ENCODE assay signal across 28 mouse cellular contexts in the genomic region with DNA sequence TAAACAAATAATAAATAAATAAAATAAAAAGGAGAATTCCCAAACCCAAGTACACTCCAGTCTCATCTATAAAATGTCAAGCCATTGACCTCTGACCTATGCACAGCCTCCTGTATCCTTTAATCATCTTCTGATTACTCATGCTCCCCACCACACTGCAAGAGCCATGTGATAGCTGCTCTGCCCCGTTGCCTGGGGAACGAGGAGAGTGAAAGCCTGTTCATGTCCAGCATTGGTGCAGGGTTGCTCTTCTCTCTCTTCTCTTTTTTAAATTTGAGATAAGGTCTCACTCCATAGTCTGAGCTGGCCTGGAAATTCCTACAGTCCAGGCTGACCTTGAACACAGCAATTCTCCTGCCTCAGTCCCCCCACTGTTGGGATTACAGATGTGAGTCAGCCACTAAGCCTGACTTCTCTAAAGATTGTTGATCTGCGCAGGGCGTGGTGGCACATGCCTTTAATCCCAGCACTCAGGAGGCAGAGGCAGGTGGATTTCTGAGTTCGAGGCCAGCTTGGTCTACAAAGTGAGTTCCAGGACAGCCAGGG. TPM values are rescaled to one million over a fixed set of nuclear protein-coding genes. Genes with fewer than 3 reads are reported as not detected.
DNase-seq lines count a peak whose midpoint lies in the region; ATAC-seq lines count a peak whose summit lies in the region.
"Had no signal": no experiment of that assay in that cellular context is flagged by ENCODE, and none has a peak within 500 bp of the region (broad histone marks: within the 10 kb centered on the region; RNA-seq: fewer than 3 reads in every experiment).

No protein-coding gene starts in this region.

- ATAC-seq in midbrain, embryonic 11.5 days (ENCODE audit: low FRiP score): no peak
- no peak for ATAC-seq in midbrain, embryonic 13.5 days
- ATAC-seq in activated CD4-positive, CD25-positive, alpha-beta regulatory T cell, adult 4 months: no peak
- ATAC-seq: forebrain, embryonic 14.5 days; hindbrain, postnatal 0 days; intestine, postnatal 0 days had no signal

- H3K27me3 ChIP-seq in midbrain, embryonic 11.5 days (ENCODE audit: control insufficient read depth, insufficient read depth, low read length): no peaks in the 10 kb centered on the region
- H3K27me3 ChIP-seq in midbrain, embryonic 13.5 days: no peaks in the 10 kb centered on the region
- H3K27me3 ChIP-seq: embryonic facial prominence, embryonic 15.5 days; kidney, embryonic 15.5 days; limb, embryonic 15.5 days had no signal

- H3K4me1 ChIP-seq in midbrain, embryonic 11.5 days (ENCODE audit: control insufficient read depth, insufficient read depth, low read length): 0 out of 2 replicates have a peak, but pooled peaks cover 3% of the 10 kb centered on the region
- H3K4me1 ChIP-seq in midbrain, embryonic 13.5 days (replicated peaks): peaks cover 10% of the 10 kb centered on the region

- no peak overlapping the region for H3K27ac ChIP-seq in midbrain, embryonic 11.5 days (ENCODE audit: low read depth, low read length)
- H3K27ac ChIP-seq in midbrain, embryonic 13.5 days: no peak overlapping the region
- H3K27ac ChIP-seq: embryonic facial prominence, embryonic 15.5 days; gastrocnemius, adult 2 months; heart, embryonic 10.5 days; hindbrain, postnatal 0 days; kidney, embryonic 15.5 days; limb, embryonic 15.5 days; macrophage; midbrain, embryonic 10.5 days; stomach, postnatal 0 days had no signal

- no peak overlapping the region for H3K4me2 ChIP-seq in midbrain, embryonic 11.5 days
- no peak overlapping the region for H3K4me2 ChIP-seq in midbrain, embryonic 13.5 days (replicated peaks)
- H3K4me2 ChIP-seq: embryonic facial prominence, embryonic 15.5 days; kidney, embryonic 15.5 days; limb, embryonic 15.5 days had no signal

- no peak overlapping the region for H3K4me3 ChIP-seq in midbrain, embryonic 11.5 days (ENCODE audit: low read depth, low read length)
- no peak overlapping the region for H3K4me3 ChIP-seq in midbrain, embryonic 13.5 days (replicated peaks)
- H3K4me3 ChIP-seq: embryonic facial prominence, embryonic 15.5 days; gastrocnemius, adult 2 months; heart, embryonic 10.5 days; kidney, embryonic 15.5 days; limb, embryonic 15.5 days; midbrain, embryonic 10.5 days had no signal

- no peak overlapping the region for H3K9ac ChIP-seq in midbrain, embryonic 11.5 days (ENCODE audit: low read length)
- no peak overlapping the region for H3K9ac ChIP-seq in midbrain, embryonic 13.5 days (replicated peaks)
- H3K9ac ChIP-seq: embryonic facial prominence, embryonic 15.5 days; kidney, embryonic 15.5 days; limb, embryonic 15.5 days had no signal

- H3K36me3 ChIP-seq in midbrain, embryonic 11.5 days (ENCODE audit: control insufficient read depth, insufficient read depth, low read length): no peaks in the 10 kb centered on the region
- H3K36me3 ChIP-seq in midbrain, embryonic 13.5 days: no peaks in the 10 kb centered on the region
- H3K36me3 ChIP-seq: embryonic facial prominence, embryonic 15.5 days; heart, embryonic 10.5 days; kidney, embryonic 15.5 days; limb, embryonic 15.5 days; midbrain, embryonic 10.5 days had no signal

- 67% methylated on average over 5 of the region's 5 CpGs for WGBS in midbrain, embryonic 11.5 days
- WGBS in midbrain, embryonic 13.5 days: 69% methylated on average over 5 of the region's 5 CpGs

- H3K9me3 ChIP-seq in midbrain, embryonic 11.5 days (ENCODE audit: control insufficient read depth, low read length): no peaks in the 10 kb centered on the region
- no peaks in the 10 kb centered on the region for H3K9me3 ChIP-seq in midbrain, embryonic 13.5 days
- H3K9me3 ChIP-seq: embryonic facial prominence, embryonic 15.5 days; heart, embryonic 10.5 days; kidney, embryonic 15.5 days; limb, embryonic 15.5 days; midbrain, embryonic 10.5 days had no signal

- DNase-seq in adrenal gland, adult (ENCODE audit: inconsistent age in 2 of 2, low spot score in 1 of 2): peak; percentile 83 to 85
- no peak for DNase-seq in adrenal gland, postnatal 4 days (ENCODE audit: low spot score in 2 of 2)
- DNase-seq in midbrain, embryonic 11.5 days (ENCODE audit: low spot score, missing footprints): peak; percentile 80
- peak; percentile 74 for DNase-seq in adrenal gland, postnatal 14 days
- DNase-seq in layer of hippocampus, adult 9-10 months (ENCODE audit: low spot score): no peak
- no peak for DNase-seq in kidney, postnatal 36 days
- DNase-seq: cerebellum, adult 2 months; cerebellum, postnatal 25 days; gastrocnemius, adult 2 months; kidney, postnatal 4 days; layer of hippocampus, adult 9-11 months; left cerebral cortex, postnatal 4 days; right cerebral cortex, postnatal 14 days; thymus, adult 2 months; thymus, postnatal 4 days had no signal

RNA-seq across cellular contexts. Expression of a gene that starts 4.2 kb away (rescaled TPM):
- total RNA-seq in adrenal gland, postnatal 4 days (2021): 100 to 1,000 TPM; 148 to 158 TPM
- 52.6 and 64.1 TPM in 2 replicates for polyA plus RNA-seq in midbrain, embryonic 11.5 days (2014; fragmentation: Nextera tagmentation; extraction: Ambion mirVana)
- 68.4 and 77.5 TPM in 2 replicates for polyA plus RNA-seq in midbrain, embryonic 13.5 days (2015; fragmentation: Nextera tagmentation; extraction: Ambion mirVana)
- total RNA-seq in adrenal gland, postnatal 14 days (2021): 86.4 and 91.3 TPM in 2 replicates
- 10 to 100 TPM; 32.0 to 32.6 TPM for polyA plus RNA-seq in activated CD4-positive, CD25-positive, alpha-beta regulatory T cell, adult 4 months (2017; shearing (Covaris generic))

RNA-seq across cellular contexts. Expression of a gene that starts 51.4 kb away (rescaled TPM):
- 1 to 10 TPM; 5.5 to 6.3 TPM for total RNA-seq in adrenal gland, postnatal 4 days (2021)
- polyA plus RNA-seq in midbrain, embryonic 11.5 days (2014; fragmentation: Nextera tagmentation; extraction: Ambion mirVana): 5.9 and 7.3 TPM in 2 replicates
- 16.6 and 19.1 TPM in 2 replicates for polyA plus RNA-seq in midbrain, embryonic 13.5 days (2015; fragmentation: Nextera tagmentation; extraction: Ambion mirVana)
- 3.0 and 3.6 TPM in 2 replicates for total RNA-seq in adrenal gland, postnatal 14 days (2021)
- not detected for polyA plus RNA-seq in activated CD4-positive, CD25-positive, alpha-beta regulatory T cell, adult 4 months (2017; shearing (Covaris generic))
- total RNA-seq: neutrophil, adult 5-6 weeks had no signal

Comparison
In these comparisons a context has a peak if more than half of its experiments do, and no peak if none do; other contexts are left out.
1. DNase-seq: peak in adrenal gland, adult (2 of 2), midbrain, embryonic 11.5 days (single experiment) and adrenal gland, postnatal 14 days (single experiment); none in adrenal gland, postnatal 4 days (0 of 2), layer of hippocampus, adult 9-10 months (single experiment) and kidney, postnatal 36 days (0 of 2).